Mouse (Mus musculus) liver, embryonic 14.5 days (tissue): ENCODE results near the gene Wipf3. TPM values are rescaled to one million over a fixed set of nuclear protein-coding genes. Genes with fewer than 3 reads are reported as not detected.

Experiments
- ATAC-seq: fragments of 200-750 bp; cut with Nextera tagmentation; 2 replicates; pipeline ENCODE4 v1.8.0; 2017; ENCODE audit warnings: moderate number of reproducible peaks, mild to moderate bottlenecking, moderate library complexity; ENCODE audit not compliant: insufficient read depth
- DNase-seq, 3 experiments: peaks; one replicate each; pipeline ENCODE4 v3.0.0-alpha.2; 2012 to 2013; ENCODE audit warnings: low read depth in 3 of 3, low spot score in 3 of 3
- H3K27ac ChIP-seq: fragments of 300-500 bp; sonication (generic); 2 replicates; pipeline ENCODE4 v1.5.1; 2014; ENCODE audit warnings: moderate library complexity, mild to moderate bottlenecking, control low read depth, inconsistent platforms
- H3K27me3 ChIP-seq: fragments of 300-500 bp; sonication (generic); 2 replicates; pipeline ENCODE4 v1.6.1; 2014; ENCODE audit warnings: mild to moderate bottlenecking, low read length, moderate library complexity; ENCODE audit not compliant: control insufficient read depth, insufficient read depth
- H3K36me3 ChIP-seq: fragments of 300-500 bp; sonication (generic); replicated peaks from 2 replicates; pipeline ENCODE4 v1.6.1; 2014; ENCODE audit warnings: low read depth; ENCODE audit not compliant: control insufficient read depth, insufficient read depth
- H3K4me1 ChIP-seq, 2 experiments: fragments of 200-500 bp in 1 of 2; fragments of 300-500 bp in 1 of 2; sonication (generic) in 1 of 2; replicated peaks; 2 replicates each; pipeline ENCODE4 v1.6.1; 2012 to 2014; ENCODE audit warnings: antibody characterized with exemption in 1 of 2, inconsistent platforms in 1 of 2, low read length in 1 of 2; ENCODE audit not compliant: control insufficient read depth in 2 of 2, insufficient read depth in 2 of 2
- H3K4me2 ChIP-seq: fragments of 300-500 bp; sonication (generic); 2 replicates; pipeline ENCODE4 v1.6.1; 2014; ENCODE audit warnings: low read depth, mild to moderate bottlenecking, control low read depth, moderate library complexity
- H3K4me3 ChIP-seq, 2 experiments: fragments of 200-500 bp in 1 of 2; fragments of 300-500 bp in 1 of 2; sonication (generic) in 1 of 2; 2 replicates each; pipeline ENCODE4 v1.5.1; 2012 to 2014; ENCODE audit warnings: low read depth in 2 of 2, low read length in 2 of 2, mild to moderate bottlenecking in 2 of 2, control low read depth in 1 of 2, inconsistent platforms in 1 of 2, moderate library complexity in 1 of 2; ENCODE audit not compliant: insufficient read depth in 1 of 2
- H3K9ac ChIP-seq: fragments of 300-500 bp; sonication (generic); replicated peaks from 2 replicates; pipeline ENCODE4 v1.6.1; 2014; ENCODE audit warnings: mild to moderate bottlenecking, control low read depth, moderate library complexity
- H3K9me3 ChIP-seq: fragments of 300-500 bp; sonication (generic); 2 replicates; pipeline ENCODE4 v1.6.1; 2016; ENCODE audit warnings: low read length, mixed read lengths; ENCODE audit not compliant: control insufficient read depth
- CTCF ChIP-seq: IDR thresholded peaks from 2 replicates; pipeline ENCODE4 v1.5.1; 2016; ENCODE audit warnings: antibody characterized with exemption, low read depth, control low read depth
- EP300 ChIP-seq: IDR thresholded peaks from 2 replicates; pipeline ENCODE4 v1.6.1; 2016; ENCODE audit warnings: antibody characterized with exemption, low read depth
- WGBS: fragments of 180-500 bp; shearing (Covaris S2); extraction: QIAGEN DNeasy Blood & Tissue Kit; methylation state at CpG from one replicate; pipeline ENCODE4 v1.1.7; 2014; ENCODE audit not compliant: insufficient replicate concordance; 5-methylcytosine and 5-hydroxymethylcytosine counted together
- polyA plus RNA-seq, 2 experiments: library from polyadenylated mRNA; depleted of rRNA in 1 of 2; stranded (reverse) in 1 of 2; unstranded in 1 of 2; fragments of >200 nt; fragmentation: Nextera tagmentation in 1 of 2; extraction: Ambion mirVana in 1 of 2; gene quantifications; 2 replicates each; pipeline versions ENCODE4 v1.2.1 to v1.2.3; 2012 to 2014

Wipf3 gene
- polyA plus RNA-seq, 2 experiments: 0.09 to 0.19 TPM

- no peak for ATAC-seq
Observed at GRCm38 (mm10) chr6:54460915-54461671, 31.7 kb downstream of the Wipf3 start.

GRCm38 (mm10) chr6:54462766-54463165 lies 33.4 kb downstream of the Wipf3 start:
- ATAC-seq: no peak
- no peak for DNase-seq
- TF ChIP-seq EP300 (no peak), CTCF (no peak)

More at GRCm38 (mm10) chr6:54460915-54461671, 31.7 kb downstream of the Wipf3 start:
- Histone ChIP-seq H3K36me3 (no peaks in the 10 kb centered on the region), H3K4me2 (no peak overlapping the region), H3K4me1 (peaks cover 0 to 2% of the 10 kb centered on the region in 2 experiments; a peak in 2 of 4 replicates), H3K4me3 (no peak overlapping the region), H3K9me3 (no peaks in the 10 kb centered on the region), H3K27me3 (no peaks in the 10 kb centered on the region), H3K9ac (no peak overlapping the region), H3K27ac (no peak overlapping the region)
- WGBS: 65% methylated on average over 13 of the region's 13 CpGs
- TF ChIP-seq CTCF (no peak), EP300 (no peak)
- DNase-seq: no peak

GRCm38 (mm10) chr6:54463701-54464458 lies 34.5 kb downstream of the Wipf3 start:
- peaks cover 0 to 2% of the 10 kb centered on the region in 2 experiments; a peak in 2 of 4 replicates for H3K4me1 ChIP-seq
- H3K36me3 ChIP-seq: no peaks in the 10 kb centered on the region
- no peak for ATAC-seq
- H3K27ac ChIP-seq: no peak overlapping the region
- no peak overlapping the region for H3K4me3 ChIP-seq
- no peaks in the 10 kb centered on the region for H3K9me3 ChIP-seq
- no peaks in the 10 kb centered on the region for H3K27me3 ChIP-seq
- H3K9ac ChIP-seq: no peak overlapping the region
- no peak overlapping the region for H3K4me2 ChIP-seq
- 42% methylated on average over 8 of the region's 8 CpGs for WGBS
- TF ChIP-seq CTCF (no peak), EP300 (no peak)
- DNase-seq: no peak

More at GRCm38 (mm10) chr6:54462766-54463165, 33.4 kb downstream of the Wipf3 start:
- no peak overlapping the region for H3K4me3 ChIP-seq
- H3K9me3 ChIP-seq: no peaks in the 10 kb centered on the region
- H3K27me3 ChIP-seq: no peaks in the 10 kb centered on the region
- no peak overlapping the region for H3K27ac ChIP-seq
- H3K4me2 ChIP-seq: no peak overlapping the region
- no peak overlapping the region for H3K9ac ChIP-seq
- peaks cover 0 to 2% of the 10 kb centered on the region in 2 experiments; a peak in 2 of 4 replicates for H3K4me1 ChIP-seq
- H3K36me3 ChIP-seq: no peaks in the 10 kb centered on the region
- WGBS: 68% methylated on average over 6 of the region's 6 CpGs

GRCm38 (mm10) chr6:54464926-54465325 lies 35.5 kb downstream of the Wipf3 start:
- WGBS: 39% methylated on average over 4 of the region's 4 CpGs

GRCm38 (mm10) chr6:54467371-54467770 lies 38.0 kb downstream of the Wipf3 start:
- H3K36me3 ChIP-seq: no peaks in the 10 kb centered on the region
- TF ChIP-seq CTCF (no peak), EP300 (no peak)
- peaks cover 0 to 2% of the 10 kb centered on the region in 2 experiments; a peak in 2 of 4 replicates for H3K4me1 ChIP-seq
- H3K27ac ChIP-seq: no peak overlapping the region
- no peaks in the 10 kb centered on the region for H3K9me3 ChIP-seq
- H3K27me3 ChIP-seq: no peaks in the 10 kb centered on the region
- 64% methylated on average over 3 of the region's 3 CpGs for WGBS
- no peak overlapping the region for H3K9ac ChIP-seq
- H3K4me3 ChIP-seq: no peak overlapping the region
- no peak for ATAC-seq
- no peak for DNase-seq
- no peak overlapping the region for H3K4me2 ChIP-seq

More at GRCm38 (mm10) chr6:54464926-54465325, 35.5 kb downstream of the Wipf3 start:
- Histone ChIP-seq H3K27ac (no peak overlapping the region), H3K9me3 (no peaks in the 10 kb centered on the region), H3K4me3 (no peak overlapping the region), H3K36me3 (no peaks in the 10 kb centered on the region), H3K9ac (no peak overlapping the region), H3K4me1 (peaks cover 0 to 2% of the 10 kb centered on the region in 2 experiments; a peak in 2 of 4 replicates), H3K4me2 (no peak overlapping the region), H3K27me3 (no peaks in the 10 kb centered on the region)
- TF ChIP-seq CTCF: no peak
- no peak for TF ChIP-seq EP300
- ATAC-seq (no peak), DNase-seq (no peak)
